Mouse (Mus musculus): ENCODE results near the gene Cadm3.

DNA sequence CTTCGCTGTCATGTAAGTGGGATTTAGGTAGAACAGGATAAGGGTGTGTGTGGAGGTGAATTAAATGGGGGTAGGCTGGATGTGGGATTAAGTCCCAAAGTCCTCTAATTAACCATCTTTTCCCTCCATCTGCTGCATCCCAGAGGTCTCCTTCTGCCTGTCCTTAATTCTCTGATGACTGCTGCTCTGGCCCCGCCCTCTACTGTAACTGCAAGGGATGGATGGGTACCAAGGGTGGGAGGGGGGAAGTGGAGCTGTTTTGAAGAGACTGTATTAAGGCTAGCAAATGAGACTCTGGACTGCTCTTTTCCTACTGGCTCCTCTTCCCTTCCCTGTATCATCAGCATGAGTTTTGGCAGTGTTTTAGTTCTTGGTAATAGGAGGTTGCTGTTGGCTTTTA lies 2.1 kb upstream of the Cadm3 start:
- TF ChIP-seq POLR2A (IDR thresholded peaks at IDR 0.05; ENCODE audit: borderline replicate concordance, extremely low read depth, low read depth, low read length), result no peak
- no peak for TF ChIP-seq CTCF (IDR thresholded peaks at IDR 0.05; ENCODE audit: insufficient read depth, low read length)
